Mouse (Mus musculus): Measurements from ENCODE around the gene Tcn2. TPM values are rescaled to one million over a fixed set of nuclear protein-coding genes. Genes with fewer than 3 reads are reported as not detected.

Tcn2 gene
- total RNA-seq, 2 experiments from 2014 or later = 19.0 to 19.2 TPM

DNA sequence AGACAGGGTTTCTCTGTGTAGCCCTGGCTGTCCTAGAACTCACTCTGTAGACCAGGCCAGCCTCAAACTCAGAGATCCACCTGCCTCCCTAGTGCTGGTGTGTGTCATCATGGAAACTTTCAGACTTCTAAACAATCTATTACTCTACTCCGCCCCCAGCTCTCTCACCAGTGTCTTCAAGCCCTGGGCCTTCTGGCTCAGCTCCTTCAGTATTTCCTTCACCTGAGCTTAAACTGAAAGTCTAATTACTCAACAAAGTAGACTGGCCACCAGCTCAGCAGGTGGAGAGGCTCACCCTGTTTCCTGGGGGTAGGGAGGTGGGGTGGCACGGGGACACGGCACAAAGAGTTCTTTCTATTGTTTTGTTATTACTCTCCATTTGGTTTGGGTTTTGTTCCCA is 29.4 kb downstream of the Tcn2 start:
- DNase-seq (ENCODE audit: extremely low spot score in 1 of 2, low spot score in 1 of 2) = no peak

DNA sequence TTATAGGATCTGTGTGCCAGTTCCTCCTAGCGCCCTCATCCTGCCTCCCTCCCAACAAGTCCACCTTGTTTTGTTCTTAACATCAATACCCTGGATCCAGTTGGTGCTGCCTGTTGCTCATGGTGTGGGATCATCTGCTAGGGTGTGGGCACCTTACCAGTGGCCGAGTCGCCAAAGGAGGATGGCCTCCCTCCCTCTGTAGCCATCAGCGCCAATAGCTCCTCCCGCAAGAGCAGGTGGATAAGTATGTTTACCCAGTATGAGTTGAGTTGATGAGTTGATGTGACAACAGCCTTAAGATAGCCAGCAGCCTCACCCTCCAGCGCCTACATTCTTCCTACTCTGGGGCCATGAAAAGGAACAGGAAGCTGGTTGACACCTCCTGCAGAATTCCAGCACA is 31.7 kb downstream of the Tcn2 start:
- DNase-seq (ENCODE audit: extremely low spot score in 1 of 2, low spot score in 1 of 2) = no peak

GRCm38 (mm10) chr11:3895933-3896332 is 36.0 kb downstream of the Tcn2 start:
- DNase-seq (ENCODE audit: extremely low spot score in 1 of 2, low spot score in 1 of 2) = no peak

GRCm38 (mm10) chr11:3895458-3895857 is 36.5 kb downstream of the Tcn2 start:
- no peak for DNase-seq (ENCODE audit: extremely low spot score in 1 of 2, low spot score in 1 of 2)

DNA sequence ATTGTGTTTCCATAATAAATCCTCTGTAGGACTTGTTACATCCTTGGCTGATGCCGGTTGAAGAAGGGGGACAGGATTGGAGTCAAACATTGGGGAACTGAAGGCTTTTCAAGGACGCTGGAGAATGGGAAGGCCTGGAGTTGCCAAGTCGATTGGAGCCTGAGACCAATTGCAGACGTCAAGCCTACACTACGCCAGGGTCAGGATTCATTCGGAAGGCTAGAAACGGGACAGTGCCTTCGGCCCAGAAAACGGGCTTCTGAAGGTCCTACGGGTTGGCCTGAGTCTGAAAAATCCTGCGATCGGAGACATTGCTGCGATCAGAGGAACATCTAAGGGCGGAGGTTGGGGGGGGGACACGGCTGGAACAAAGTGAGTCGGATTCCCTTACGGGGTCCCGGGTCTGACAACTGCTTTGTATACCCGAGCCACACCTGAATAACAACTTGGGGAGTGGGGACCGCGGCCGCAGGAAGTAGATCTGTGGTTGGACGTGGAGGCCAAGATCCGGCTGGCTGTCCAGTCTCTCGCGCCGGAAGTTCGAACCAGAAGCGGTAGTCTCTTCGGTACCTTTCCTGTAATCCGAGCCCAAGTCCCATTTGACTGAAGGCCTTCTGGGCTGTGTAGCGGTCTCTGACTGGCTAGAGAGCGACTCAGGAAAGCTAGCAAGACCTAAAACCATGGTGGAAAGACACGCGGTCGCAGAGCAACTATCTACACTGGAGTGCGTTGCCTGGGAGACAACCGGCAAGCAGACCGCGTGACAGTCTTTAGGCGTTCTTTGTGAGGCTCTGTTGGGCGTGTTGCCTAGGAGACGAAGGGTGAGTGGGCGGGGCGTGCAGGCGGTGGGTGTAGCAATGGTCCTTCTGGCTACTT is 37.3 kb downstream of the Tcn2 start, which contains the start of the genes 4921536K21Rik and Dusp18:
Gene 4921536K21Rik, minus strand, starts transcription at position 693 of the 876 bp plus-strand sequence.
Gene Dusp18, plus strand, starts transcription at position 835 of the 876 bp plus-strand sequence.
- DNase-seq (ENCODE audit: extremely low spot score in 1 of 2, low spot score in 1 of 2) = peak; percentile 91 to 92

DNA sequence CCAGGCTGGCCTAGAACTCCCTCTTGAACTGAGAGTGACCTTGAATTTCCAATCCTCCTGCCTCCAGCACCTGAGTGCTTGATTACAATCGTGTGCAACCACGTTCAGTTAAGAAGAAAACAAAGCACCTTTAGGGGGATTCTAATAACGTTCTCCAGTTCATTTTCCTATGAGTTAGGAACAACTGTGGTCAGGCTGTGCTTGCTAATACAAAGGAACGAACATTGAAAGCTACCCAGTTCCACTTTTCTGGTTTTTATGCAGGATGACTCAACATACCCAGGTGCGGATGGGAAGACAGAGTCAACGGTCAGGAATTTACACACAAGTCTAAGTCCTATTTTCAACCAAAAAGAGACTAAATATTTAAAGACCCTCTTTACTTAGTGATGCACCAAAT is 38.0 kb downstream of the Tcn2 start:
- no peak for DNase-seq (ENCODE audit: extremely low spot score in 1 of 2, low spot score in 1 of 2)

GRCm38 (mm10) chr11:3887331-3887730 is 44.6 kb downstream of the Tcn2 start:
- no peak for DNase-seq (ENCODE audit: extremely low spot score in 1 of 2, low spot score in 1 of 2)

DNA sequence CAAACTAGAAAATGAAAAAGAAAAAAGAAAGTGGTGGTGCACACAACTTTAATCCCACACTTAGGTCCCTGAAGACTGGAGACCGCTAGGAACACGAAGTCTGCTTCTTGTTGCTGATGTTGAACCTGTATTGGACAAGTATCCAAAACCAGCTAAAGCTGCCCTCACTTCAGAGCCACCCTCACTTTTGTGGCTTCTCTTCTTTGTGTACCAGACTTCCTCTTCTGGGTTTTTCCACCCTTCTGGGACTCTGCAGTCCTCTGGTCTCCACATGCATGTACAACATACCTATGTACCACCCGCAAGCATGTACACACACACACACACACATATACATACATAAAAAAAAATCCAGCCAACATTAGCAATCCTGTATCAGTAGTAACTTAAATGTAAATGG is 48.2 kb downstream of the Tcn2 start:
- DNase-seq (ENCODE audit: extremely low spot score in 1 of 2, low spot score in 1 of 2) = no peak

- DNase-seq (ENCODE audit: extremely low spot score in 1 of 2, low spot score in 1 of 2) = peak; percentile 58 to 89
Observed at GRCm38 (mm10) chr11:3879836-3880235, 52.1 kb downstream of the Tcn2 start.

DNA sequence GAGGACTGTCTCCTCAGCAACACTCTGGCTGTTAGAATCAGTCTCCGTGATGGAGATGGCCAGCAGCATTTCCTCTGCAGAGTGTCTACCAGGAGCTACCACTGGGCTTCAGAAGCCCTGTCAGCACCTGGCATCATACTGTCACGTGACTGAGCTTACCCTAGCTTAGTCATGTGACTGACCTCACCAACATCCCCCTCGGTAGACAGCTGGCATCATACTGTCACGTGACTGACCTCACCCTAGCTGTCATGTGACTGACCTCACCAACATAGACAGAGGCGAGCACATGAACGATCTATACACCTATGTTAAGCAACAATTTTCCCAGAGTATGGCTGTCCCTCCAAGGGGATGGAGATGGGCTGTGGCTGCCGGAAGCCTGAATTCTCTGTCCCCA is 53.3 kb downstream of the Tcn2 start:
- no peak for DNase-seq (ENCODE audit: extremely low spot score in 1 of 2, low spot score in 1 of 2)

DNA sequence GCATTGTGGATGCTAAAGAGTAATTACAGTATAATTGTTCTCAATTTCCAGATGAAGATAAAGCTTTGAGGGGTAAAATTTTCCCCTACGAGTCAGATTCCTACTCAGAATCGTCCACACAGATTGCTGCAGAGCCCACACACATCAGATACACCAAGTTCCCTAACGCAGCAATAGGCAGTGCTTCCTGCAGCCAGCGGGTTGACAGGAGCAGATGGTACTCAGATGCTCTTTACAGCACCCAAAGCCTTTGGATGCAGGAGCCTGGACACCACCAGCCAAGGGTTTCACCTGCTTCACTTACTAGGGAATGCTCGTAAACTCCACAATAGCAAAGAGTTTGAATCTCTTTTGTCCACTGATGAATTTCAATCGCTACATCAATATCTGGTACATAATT is 55.5 kb downstream of the Tcn2 start:
- DNase-seq (ENCODE audit: extremely low spot score in 1 of 2, low spot score in 1 of 2) = no peak

Other genes with a start within 250 kb of the Tcn2 start
- gene Osbp2, start 68.3 kb downstream of the Tcn2 start, total RNA-seq (2021) = 10 to 100 TPM; 76.4 to 77.6 TPM
- gene 4921536K21Rik, start 37.1 kb downstream of the Tcn2 start, total RNA-seq (2021) = under 1 TPM; 0.62 to 0.63 TPM
- gene Dusp18, start 36.9 kb downstream of the Tcn2 start, total RNA-seq (2021) = 10 to 100 TPM; 26.1 to 26.4 TPM
- 10 to 100 TPM; 16.8 to 18.0 TPM for gene Slc35e4, start 17.5 kb downstream of the Tcn2 start, total RNA-seq (2021)
- 10 to 100 TPM; 41.8 to 46.5 TPM for gene Pes1, start 31.8 kb upstream of the Tcn2 start, total RNA-seq (2021)
- gene 4930556J24Rik, start 44.6 kb upstream of the Tcn2 start, total RNA-seq (2021) = under 1 TPM in 1 of 2 experiments, not detected in 1; 0.22 TPM
- 10 to 100 TPM; 22.4 to 22.8 TPM for gene Gal3st1, start 51.5 kb upstream of the Tcn2 start, total RNA-seq (2021)
- gene Sec14l4, start 99.3 kb upstream of the Tcn2 start, total RNA-seq (2021) = under 1 TPM; 0.17 to 0.19 TPM
- 1 to 10 TPM; 1.6 to 1.9 TPM for gene Sec14l3, start 132.7 kb upstream of the Tcn2 start, total RNA-seq (2021)
- gene Mtfp1, start 163.3 kb upstream of the Tcn2 start, total RNA-seq (2021) = 100 to 1,000 TPM; 109 to 126 TPM
- gene Sec14l2, start 191.3 kb upstream of the Tcn2 start, total RNA-seq (2021) = 10 to 100 TPM; 57.2 to 59.4 TPM
- 10 to 100 TPM; 31.1 to 31.2 TPM for gene Rnf215, start 203.0 kb upstream of the Tcn2 start, total RNA-seq (2021)
- 10 to 100 TPM; 10.7 to 10.9 TPM for gene Ccdc157, start 228.1 kb upstream of the Tcn2 start, total RNA-seq (2021)
- gene Sf3a1, start 228.2 kb upstream of the Tcn2 start, total RNA-seq (2021) = 10 to 100 TPM; 68.8 to 69.2 TPM